Mouse (Mus musculus) cortical plate, adult 2 months (tissue): ENCODE results near the gene Mtmr3.

Experiments
- CTCF ChIP-seq: fragments of 200-500 bp; IDR thresholded peaks from 2 replicates; pipeline ENCODE4 v1.5.1; 2011; ENCODE audit warnings: mild to moderate bottlenecking, control low read depth, low read length; ENCODE audit not compliant: insufficient read depth; ENCODE audit errors: extremely low read depth
- POLR2A ChIP-seq: fragments of 200-500 bp; IDR thresholded peaks from 2 replicates; pipeline ENCODE4 v1.6.1; 2011; ENCODE audit warnings: mild to moderate bottlenecking, low read length, control low read depth; ENCODE audit not compliant: insufficient read depth; ENCODE audit errors: extremely low read depth

DNA sequence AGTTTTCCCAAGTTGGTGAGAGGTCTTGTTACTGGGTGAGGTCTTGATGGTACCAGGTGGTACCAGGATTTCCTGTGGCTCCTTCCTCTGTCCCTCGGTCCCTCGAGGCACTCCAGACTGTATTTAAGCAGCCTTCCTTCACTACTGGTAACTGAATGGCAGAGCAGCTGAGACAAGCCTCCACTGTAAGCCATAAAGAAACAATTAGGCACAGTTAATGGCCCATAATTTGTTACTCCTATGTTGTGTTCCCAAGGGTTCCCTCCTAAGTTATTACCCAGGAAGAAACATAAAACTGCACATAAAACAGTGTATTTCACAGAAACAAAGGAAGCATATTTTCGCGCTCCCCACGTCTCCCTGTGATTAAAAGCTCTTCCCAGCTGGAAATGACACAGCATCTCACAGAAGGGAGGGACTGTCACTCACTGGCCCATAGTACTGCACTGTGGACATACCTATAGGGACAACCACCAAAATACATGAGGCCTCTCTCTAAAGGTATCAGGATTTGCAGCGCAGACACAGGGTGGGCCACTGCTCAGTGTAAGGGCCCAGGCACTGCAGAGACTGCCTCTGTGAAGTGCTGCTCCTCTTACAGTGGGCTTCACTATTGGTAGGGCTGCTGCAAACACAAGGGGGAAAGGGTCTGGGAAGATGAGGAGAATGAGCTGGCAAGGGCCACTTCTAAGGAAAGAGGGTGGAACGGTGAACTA is 122.0 kb downstream of the Mtmr3 start:
- TF ChIP-seq POLR2A (no peak), CTCF (no peak)
